Mouse (Mus musculus) layer of hippocampus, adult 11-12 months (tissue): ENCODE measurements around the gene Adgrb3.
"Not testable (repeated sequence)": the region's sequence is repeated elsewhere in the genome, so short reads cannot be mapped to it uniquely, and the experiment has no call there.

Source experiments
- DNase-seq: peaks from one replicate; pipeline ENCODE4 v3.0.0; 2022; ENCODE audit warnings: low spot score

Gene Adgrb3

GRCm38 (mm10) chr1:25107500-25108101 lies 721.9 kb downstream of the Adgrb3 start:
- DNase-seq, result no peak

GRCm38 (mm10) chr1:25106679-25107078 lies 722.8 kb downstream of the Adgrb3 start:
- no peak for DNase-seq

- peak; percentile 84 for DNase-seq
Observed at GRCm38 (mm10) chr1:25105367-25105766, 724.1 kb downstream of the Adgrb3 start.

- DNase-seq, result no peak
Observed at GRCm38 (mm10) chr1:25088010-25088719, 741.3 kb downstream of the Adgrb3 start.

- DNase-seq, result peak; percentile 28
Observed at GRCm38 (mm10) chr1:25085616-25086372, 743.7 kb downstream of the Adgrb3 start.

GRCm38 (mm10) chr1:25082377-25082776 lies 747.1 kb downstream of the Adgrb3 start:
- peak; percentile 54 for DNase-seq

GRCm38 (mm10) chr1:25081265-25081849 lies 748.1 kb downstream of the Adgrb3 start:
- DNase-seq, result no peak

- no peak for DNase-seq
Observed at GRCm38 (mm10) chr1:25079395-25079794, 750.1 kb downstream of the Adgrb3 start.

- no peak for DNase-seq
Observed at GRCm38 (mm10) chr1:25075952-25076351, 753.6 kb downstream of the Adgrb3 start.

GRCm38 (mm10) chr1:25063964-25064363 lies 765.5 kb downstream of the Adgrb3 start:
- DNase-seq, result no peak

- DNase-seq, result no peak
Observed at GRCm38 (mm10) chr1:25060935-25061334, 768.6 kb downstream of the Adgrb3 start.

- peak; percentile 34 for DNase-seq
Observed at GRCm38 (mm10) chr1:25060191-25060590, 769.3 kb downstream of the Adgrb3 start.

- DNase-seq, result no peak
Observed at GRCm38 (mm10) chr1:25057656-25058055, 771.9 kb downstream of the Adgrb3 start.

GRCm38 (mm10) chr1:25057212-25057611 lies 772.3 kb downstream of the Adgrb3 start:
- DNase-seq, result no peak

GRCm38 (mm10) chr1:25042091-25042490 lies 787.4 kb downstream of the Adgrb3 start:
- no peak for DNase-seq

- DNase-seq, result no peak
Observed at GRCm38 (mm10) chr1:25034161-25034560, 795.3 kb downstream of the Adgrb3 start.

- peak; percentile 31 for DNase-seq
Observed at GRCm38 (mm10) chr1:25033155-25034095, 796.1 kb downstream of the Adgrb3 start.

- no peak for DNase-seq
Observed at GRCm38 (mm10) chr1:25023156-25023555, 806.4 kb downstream of the Adgrb3 start.

- not testable (repeated sequence) for DNase-seq
Observed at GRCm38 (mm10) chr1:25017851-25018250, 811.7 kb downstream of the Adgrb3 start.
